Mouse (Mus musculus) thymus, adult 2 months (tissue): ENCODE measurements around the gene Olfr823.

Source experiments
- CTCF ChIP-seq: fragments of 200-500 bp; IDR thresholded peaks from 2 replicates; pipeline ENCODE4 v1.5.1; 2012; ENCODE audit warnings: mild to moderate bottlenecking, control low read depth, low read length, moderate library complexity, borderline replicate concordance; ENCODE audit not compliant: control insufficient read depth, poor library complexity, insufficient read depth; ENCODE audit errors: extremely low read depth
- POLR2A ChIP-seq: fragments of 200-500 bp; IDR thresholded peaks from 2 replicates; pipeline ENCODE4 v1.6.1; 2012; ENCODE audit warnings: mild to moderate bottlenecking, low read length, control low read depth, moderate library complexity; ENCODE audit not compliant: control insufficient read depth, poor library complexity, insufficient read depth; ENCODE audit errors: extremely low read depth

DNA sequence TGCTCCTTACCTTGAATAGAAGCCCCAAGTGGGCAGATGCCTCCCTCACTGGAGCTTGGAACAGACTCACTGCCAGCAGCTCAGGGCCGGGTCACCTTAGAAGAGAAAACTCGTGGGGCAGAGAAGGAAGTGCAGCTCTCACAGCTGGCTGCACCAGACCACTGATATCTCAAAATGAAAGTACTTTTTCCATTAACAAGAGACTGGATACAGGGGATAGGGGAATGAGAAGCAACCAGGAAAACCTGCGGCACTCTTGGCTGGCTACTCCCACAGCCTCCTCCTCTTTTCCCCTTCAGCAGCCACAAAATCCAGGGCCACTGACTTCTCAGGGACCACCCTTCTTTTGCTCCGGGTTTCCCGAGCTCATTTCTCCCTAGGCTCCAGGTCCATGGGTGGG lies 28.9 kb upstream of the Olfr823 start:
- TF ChIP-seq POLR2A: no peak
- no peak for TF ChIP-seq CTCF
